Comparison of ENCODE assay signal across 31 mouse cellular contexts in the genomic region with DNA sequence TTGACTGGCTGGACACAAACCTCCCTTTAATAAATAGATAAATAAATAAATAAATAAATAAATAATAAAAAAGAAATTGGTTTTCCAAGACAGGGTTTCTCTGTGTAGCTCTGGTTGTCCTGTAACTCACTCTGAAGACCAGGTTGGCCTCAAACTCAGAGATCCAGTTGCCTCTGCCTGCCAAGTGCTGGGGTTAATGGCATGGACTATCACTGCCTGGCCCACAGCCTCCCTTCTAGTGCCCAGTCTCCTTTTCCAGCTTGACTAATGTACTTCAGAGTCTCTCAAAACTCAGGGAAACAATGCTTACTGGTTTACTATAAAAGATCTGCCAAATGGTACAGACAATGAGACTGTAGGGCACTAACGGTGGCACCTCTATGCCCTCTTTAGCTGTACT.
"Had no signal": no experiment of that assay in that cellular context is flagged by ENCODE, and none has a peak within 500 bp of the region (broad histone marks: within the 10 kb centered on the region; RNA-seq: fewer than 3 reads in every experiment).

No protein-coding gene starts in this region.

- H3K9me3 ChIP-seq: limb, embryonic 10.5 days; limb, embryonic 12.5 days; limb, embryonic 13.5 days; limb, embryonic 15.5 days; liver, embryonic 12.5 days; liver, embryonic 13.5 days; liver, embryonic 15.5 days; lung, embryonic 15.5 days; megakaryocyte, embryonic 14.5 days; midbrain, embryonic 10.5 days; midbrain, embryonic 12.5 days; midbrain, embryonic 13.5 days; midbrain, embryonic 15.5 days; neural tube, embryonic 12.5 days had no signal

- H3K9ac ChIP-seq: limb, embryonic 12.5 days; limb, embryonic 13.5 days; limb, embryonic 15.5 days; liver, embryonic 12.5 days; liver, embryonic 13.5 days; liver, embryonic 14.5 days; liver, embryonic 15.5 days; liver, postnatal 0 days; lung, embryonic 14.5 days; lung, embryonic 15.5 days; midbrain, embryonic 12.5 days; midbrain, embryonic 13.5 days; midbrain, embryonic 15.5 days; neural tube, embryonic 12.5 days had no signal

- H3K36me3 ChIP-seq: limb, embryonic 10.5 days; limb, embryonic 12.5 days; limb, embryonic 13.5 days; limb, embryonic 15.5 days; liver, embryonic 12.5 days; liver, embryonic 13.5 days; liver, embryonic 15.5 days; lung, embryonic 15.5 days; midbrain, embryonic 10.5 days; midbrain, embryonic 12.5 days; midbrain, embryonic 15.5 days; neural tube, embryonic 12.5 days had no signal

- H3K4me1 ChIP-seq: limb, embryonic 10.5 days; midbrain, embryonic 12.5 days; midbrain, embryonic 15.5 days had no signal

- H3K4me2 ChIP-seq: limb, embryonic 12.5 days; limb, embryonic 13.5 days; limb, embryonic 15.5 days; liver, embryonic 11.5 days; liver, embryonic 12.5 days; liver, embryonic 13.5 days; liver, embryonic 15.5 days; lung, embryonic 14.5 days; lung, embryonic 15.5 days; midbrain, embryonic 11.5 days; midbrain, embryonic 12.5 days; midbrain, embryonic 13.5 days; midbrain, embryonic 15.5 days; neural tube, embryonic 12.5 days had no signal

- DNase-seq: left cerebral cortex, postnatal 4 days; liver, embryonic 13.5 days; liver, postnatal 0 days; lung, adult 18-20 months; lung, adult 2 months; lung, embryonic 14.5 days; lung, postnatal 10 days; lung, postnatal 14 days; lung, postnatal 36 days; lung, postnatal 4 days; midbrain, embryonic 14.5 days had no signal

- H3K4me3 ChIP-seq: limb, embryonic 10.5 days; limb, embryonic 12.5 days; limb, embryonic 13.5 days; limb, embryonic 15.5 days; liver, embryonic 12.5 days; liver, embryonic 13.5 days; liver, embryonic 15.5 days; lung, embryonic 15.5 days; megakaryocyte, embryonic 14.5 days; midbrain, embryonic 10.5 days; midbrain, embryonic 12.5 days; midbrain, embryonic 13.5 days; midbrain, embryonic 15.5 days; myocyte; neural tube, embryonic 12.5 days had no signal

- ATAC-seq: liver, embryonic 12.5 days; liver, postnatal 0 days; lung, postnatal 0 days; midbrain, embryonic 13.5 days; midbrain, embryonic 15.5 days; midbrain, embryonic 16.5 days had no signal

- H3K27ac ChIP-seq: limb, embryonic 10.5 days; limb, embryonic 12.5 days; limb, embryonic 13.5 days; limb, embryonic 15.5 days; liver, embryonic 12.5 days; liver, embryonic 13.5 days; liver, embryonic 14.5 days; liver, embryonic 15.5 days; lung, embryonic 15.5 days; macrophage; midbrain, embryonic 10.5 days; midbrain, embryonic 12.5 days; midbrain, embryonic 13.5 days; midbrain, embryonic 15.5 days; neural tube, embryonic 12.5 days had no signal

- H3K27me3 ChIP-seq: limb, embryonic 12.5 days; limb, embryonic 13.5 days; limb, embryonic 15.5 days; liver, embryonic 12.5 days; liver, embryonic 13.5 days; liver, embryonic 15.5 days; lung, embryonic 15.5 days; megakaryocyte, embryonic 14.5 days; midbrain, embryonic 12.5 days; midbrain, embryonic 13.5 days; midbrain, embryonic 15.5 days; neural tube, embryonic 12.5 days had no signal
